Mouse (Mus musculus) midbrain, embryonic 14.5 days (tissue): ENCODE results near the gene Atp11b. TPM values are rescaled to one million over a fixed set of nuclear protein-coding genes. Genes with fewer than 3 reads are reported as not detected.

Experiments used
- ATAC-seq: fragments of 200-750 bp; cut with Nextera tagmentation; 2 replicates; pipeline ENCODE4 v1.8.0; 2017; ENCODE audit warnings: moderate number of reproducible peaks, moderate library complexity; ENCODE audit not compliant: low FRiP score, low TSS enrichment
- DNase-seq: peaks from one replicate; pipeline ENCODE4 v3.0.0-alpha.2; 2015
- H3K27ac ChIP-seq: fragments of 300-500 bp; sonication (generic); replicated peaks from 2 replicates; pipeline ENCODE4 v1.5.1; 2014; ENCODE audit warnings: mild to moderate bottlenecking, low read depth, low read length, moderate library complexity
- H3K27me3 ChIP-seq: fragments of 300-500 bp; sonication (generic); 2 replicates; pipeline ENCODE4 v1.6.1; 2014; ENCODE audit warnings: low read length, control low read depth, mixed read lengths; ENCODE audit not compliant: control insufficient read depth, insufficient read depth
- H3K36me3 ChIP-seq: fragments of 300-500 bp; sonication (generic); 2 replicates; pipeline ENCODE4 v1.6.1; 2014; ENCODE audit warnings: low read length, control low read depth; ENCODE audit not compliant: control insufficient read depth, insufficient read depth
- H3K4me1 ChIP-seq: fragments of 300-500 bp; sonication (generic); 2 replicates; pipeline ENCODE4 v1.6.1; 2014; ENCODE audit warnings: mild to moderate bottlenecking, antibody characterized with exemption, low read length, control low read depth; ENCODE audit not compliant: control insufficient read depth, insufficient read depth
- H3K4me2 ChIP-seq: fragments of 300-500 bp; sonication (generic); 2 replicates; pipeline ENCODE4 v1.6.1; 2014; ENCODE audit warnings: mild to moderate bottlenecking, low read length, moderate library complexity
- H3K4me3 ChIP-seq: fragments of 300-500 bp; sonication (generic); replicated peaks from 2 replicates; pipeline ENCODE4 v1.5.1; 2014; ENCODE audit warnings: low read depth, low read length
- H3K9ac ChIP-seq: fragments of 300-500 bp; sonication (generic); replicated peaks from 2 replicates; pipeline ENCODE4 v1.6.1; 2014; ENCODE audit warnings: mild to moderate bottlenecking, low read length, moderate library complexity
- H3K9me3 ChIP-seq: fragments of 300-500 bp; sonication (generic); 2 replicates; pipeline ENCODE4 v1.6.1; 2016; ENCODE audit warnings: low read length, control low read depth, mixed read lengths; ENCODE audit not compliant: control insufficient read depth
- WGBS: fragments of 180-500 bp; shearing (Covaris S2); extraction: QIAGEN DNeasy Blood & Tissue Kit; methylation state at CpG from one replicate; pipeline ENCODE4 v1.1.7; 2014; 5-methylcytosine and 5-hydroxymethylcytosine counted together
- polyA plus RNA-seq: library from polyadenylated mRNA; unstranded; fragments of >200 nt; fragmentation: Nextera tagmentation; extraction: Ambion mirVana; gene quantifications from 2 replicates; pipeline ENCODE4 v1.2.1, GENCODE M21; 2014

Gene Atp11b
- polyA plus RNA-seq, 1 experiment from 2014 or later = 42.9 TPM

- 73% methylated on average over 1 of the region's 1 CpGs for WGBS
- Histone ChIP-seq H3K27ac (no peak overlapping the region), H3K9me3 (no peaks in the 10 kb centered on the region), H3K36me3 (no peaks in the 10 kb centered on the region), H3K4me1 (no peaks in the 10 kb centered on the region), H3K27me3 (no peaks in the 10 kb centered on the region), H3K4me3 (no peak overlapping the region), H3K9ac (no peak overlapping the region), H3K4me2 (no peak overlapping the region)
- DNase-seq = no peak
- ATAC-seq = no peak
These were observed 27.0 kb upstream of the Atp11b start for GRCm38 (mm10) chr3:35726936-35727335.

- H3K27me3 ChIP-seq = no peaks in the 10 kb centered on the region
- no peak overlapping the region for H3K27ac ChIP-seq
- no peak overlapping the region for H3K4me3 ChIP-seq
- 89% methylated on average over 6 of the region's 6 CpGs for WGBS
- ATAC-seq (no peak), DNase-seq (no peak)
- no peaks in the 10 kb centered on the region for H3K4me1 ChIP-seq
- no peaks in the 10 kb centered on the region for H3K36me3 ChIP-seq
- no peak overlapping the region for H3K9ac ChIP-seq
- H3K4me2 ChIP-seq = no peak overlapping the region
- no peaks in the 10 kb centered on the region for H3K9me3 ChIP-seq
These were observed 24.4 kb upstream of the Atp11b start for GRCm38 (mm10) chr3:35729490-35729889.

- H3K9ac ChIP-seq = no peak overlapping the region
- 89% methylated on average over 10 of the region's 10 CpGs for WGBS
These were observed 21.7 kb upstream of the Atp11b start for GRCm38 (mm10) chr3:35731981-35732777.

GRCm38 (mm10) chr3:35732778-35733147 is 21.1 kb upstream of the Atp11b start:
- Histone ChIP-seq H3K4me1 (no peaks in the 10 kb centered on the region), H3K9me3 (no peaks in the 10 kb centered on the region), H3K36me3 (no peaks in the 10 kb centered on the region), H3K27ac (no peak overlapping the region), H3K4me3 (no peak overlapping the region), H3K27me3 (no peaks in the 10 kb centered on the region), H3K9ac (no peak overlapping the region), H3K4me2 (no peak overlapping the region)
- DNase-seq = no peak
- ATAC-seq = no peak

More at GRCm38 (mm10) chr3:35731981-35732777, 21.7 kb upstream of the Atp11b start:
- DNase-seq = no peak
- H3K4me2 ChIP-seq = no peak overlapping the region
- no peaks in the 10 kb centered on the region for H3K4me1 ChIP-seq
- no peak overlapping the region for H3K27ac ChIP-seq
- H3K9me3 ChIP-seq = no peaks in the 10 kb centered on the region
- H3K36me3 ChIP-seq = no peaks in the 10 kb centered on the region
- ATAC-seq = no peak
- H3K4me3 ChIP-seq = no peak overlapping the region
- H3K27me3 ChIP-seq = no peaks in the 10 kb centered on the region

- H3K36me3 ChIP-seq = no peaks in the 10 kb centered on the region
- no peak overlapping the region for H3K4me2 ChIP-seq
- no peak overlapping the region for H3K9ac ChIP-seq
- ATAC-seq = no peak
- H3K9me3 ChIP-seq = no peaks in the 10 kb centered on the region
- H3K27me3 ChIP-seq = no peaks in the 10 kb centered on the region
- no peak overlapping the region for H3K4me3 ChIP-seq
- no peak overlapping the region for H3K27ac ChIP-seq
- DNase-seq = no peak
- no peaks in the 10 kb centered on the region for H3K4me1 ChIP-seq
- WGBS = 87% methylated on average over 4 of the region's 4 CpGs
These were observed 19.4 kb upstream of the Atp11b start for GRCm38 (mm10) chr3:35734509-35734908.

GRCm38 (mm10) chr3:35738071-35738470 is 15.8 kb upstream of the Atp11b start:
- DNase-seq (no peak), ATAC-seq (no peak)
- H3K9me3 ChIP-seq = no peaks in the 10 kb centered on the region
- 90% methylated on average over 3 of the region's 3 CpGs for WGBS
- H3K27me3 ChIP-seq = no peaks in the 10 kb centered on the region
- no peaks in the 10 kb centered on the region for H3K36me3 ChIP-seq
- H3K4me3 ChIP-seq = no peak overlapping the region
- no peak overlapping the region for H3K9ac ChIP-seq
- no peak overlapping the region for H3K4me2 ChIP-seq
- no peaks in the 10 kb centered on the region for H3K4me1 ChIP-seq
- H3K27ac ChIP-seq = no peak overlapping the region

GRCm38 (mm10) chr3:35745010-35745409 is 8.9 kb upstream of the Atp11b start:
- WGBS = 36% methylated on average over 4 of the region's 4 CpGs
- Histone ChIP-seq H3K4me1 (no peaks in the 10 kb centered on the region), H3K27me3 (no peaks in the 10 kb centered on the region), H3K9ac (no peak overlapping the region), H3K9me3 (no peaks in the 10 kb centered on the region), H3K36me3 (no peaks in the 10 kb centered on the region), H3K4me3 (no peak overlapping the region), H3K27ac (no peak overlapping the region), H3K4me2 (no peak overlapping the region)
- ATAC-seq (no peak), DNase-seq (no peak)

- H3K9me3 ChIP-seq = no peaks in the 10 kb centered on the region
- no peaks in the 10 kb centered on the region for H3K4me1 ChIP-seq
- DNase-seq (no peak), ATAC-seq (no peak)
- 76% methylated on average over 9 of the region's 9 CpGs for WGBS
- no peak overlapping the region for H3K4me2 ChIP-seq
- H3K27me3 ChIP-seq = no peaks in the 10 kb centered on the region
- no peak overlapping the region for H3K9ac ChIP-seq
- no peak overlapping the region for H3K27ac ChIP-seq
- no peak overlapping the region for H3K4me3 ChIP-seq
- no peaks in the 10 kb centered on the region for H3K36me3 ChIP-seq
These were observed 7.0 kb upstream of the Atp11b start for GRCm38 (mm10) chr3:35746840-35747456.

- Histone ChIP-seq H3K27ac (no peak overlapping the region), H3K9ac (no peak overlapping the region), H3K9me3 (no peaks in the 10 kb centered on the region), H3K4me1 (peaks cover 3% of the 10 kb centered on the region), H3K4me2 (no peak overlapping the region), H3K27me3 (no peaks in the 10 kb centered on the region), H3K4me3 (no peak overlapping the region), H3K36me3 (no peaks in the 10 kb centered on the region)
- DNase-seq (no peak), ATAC-seq (no peak)
- 56% methylated on average over 5 of the region's 5 CpGs for WGBS
These were observed 3.6 kb upstream of the Atp11b start for GRCm38 (mm10) chr3:35750286-35750685.
